Mouse (Mus musculus): Measurements from ENCODE around the gene Slc39a1. TPM values are rescaled to one million over a fixed set of nuclear protein-coding genes. Genes with fewer than 3 reads are reported as not detected.

Gene Slc39a1
- polyA plus RNA-seq, 1 experiment from 2014 or later: 46.6 TPM

DNA sequence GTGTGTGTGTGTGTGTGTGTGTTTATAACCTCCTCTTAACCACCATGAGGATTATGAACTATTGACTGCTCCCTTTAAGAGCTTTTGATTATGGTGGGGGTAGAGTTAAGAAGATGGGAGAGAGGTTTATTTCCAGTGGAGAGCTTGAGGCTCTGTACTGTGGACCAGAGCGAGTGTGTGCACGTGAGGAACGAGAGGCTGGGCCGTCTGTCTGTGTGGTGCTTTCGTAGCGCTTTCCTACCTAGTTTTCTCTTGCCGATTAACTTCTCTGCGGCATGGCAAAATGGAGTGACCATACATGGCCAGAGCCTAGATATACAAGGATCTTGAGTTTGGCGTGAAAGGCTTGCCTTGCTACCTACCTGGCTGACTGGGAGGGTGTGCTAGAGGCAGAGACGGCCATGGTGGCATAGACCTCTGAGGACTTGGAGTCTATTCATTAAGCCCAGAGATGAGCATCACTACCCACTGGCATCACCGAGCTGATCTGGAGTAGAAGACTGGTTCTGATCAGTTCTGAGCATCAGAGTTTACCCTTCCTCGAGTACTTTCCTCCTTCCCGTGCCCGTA is 7.9 kb downstream of the Slc39a1 start:
- no peaks in the 10 kb centered on the region for H3K27me3 ChIP-seq (ENCODE audit: control insufficient read depth, insufficient read depth, low read length)
- WGBS: 95% methylated on average over 14 of the region's 14 CpGs
- peaks cover 8% of the 10 kb centered on the region for H3K4me1 ChIP-seq (ENCODE audit: control insufficient read depth, insufficient read depth, low read length)
- H3K9me3 ChIP-seq (ENCODE audit: control insufficient read depth, low read length): no peaks in the 10 kb centered on the region
- H3K36me3 ChIP-seq (ENCODE audit: control insufficient read depth, insufficient read depth, low read length): peaks cover 48% of the 10 kb centered on the region
- ATAC-seq (ENCODE audit: low FRiP score, low TSS enrichment) (no peak), DNase-seq (no peak)
- H3K9ac ChIP-seq (replicated peaks; ENCODE audit: low read length): no peak overlapping the region
- H3K4me3 ChIP-seq (replicated peaks; ENCODE audit: low read depth, low read length): no peak overlapping the region; the same call in none of the 2 replicates
- H3K4me2 ChIP-seq (ENCODE audit: low read length): peak overlapping the region; percentile 64
- no peak overlapping the region for H3K27ac ChIP-seq (replicated peaks; ENCODE audit: low read depth, low read length)

- DNase-seq (no peak), ATAC-seq (ENCODE audit: low FRiP score, low TSS enrichment) (no peak)
- Histone ChIP-seq H3K9ac (replicated peaks; ENCODE audit: low read length) (no peak overlapping the region), H3K36me3 (ENCODE audit: control insufficient read depth, insufficient read depth, low read length) (peaks cover 52% of the 10 kb centered on the region), H3K9me3 (ENCODE audit: control insufficient read depth, low read length) (no peaks in the 10 kb centered on the region), H3K4me1 (ENCODE audit: control insufficient read depth, insufficient read depth, low read length) (peaks cover 8% of the 10 kb centered on the region), H3K4me2 (ENCODE audit: low read length) (no peak overlapping the region), H3K4me3 (replicated peaks; ENCODE audit: low read depth, low read length) (no peak overlapping the region), H3K27ac (replicated peaks; ENCODE audit: low read depth, low read length) (no peak overlapping the region), H3K27me3 (ENCODE audit: control insufficient read depth, insufficient read depth, low read length) (no peaks in the 10 kb centered on the region)
- WGBS: 93% methylated on average over 19 of the region's 19 CpGs
Measured at GRCm38 (mm10) chr3:90256731-90257530, 9.0 kb downstream of the Slc39a1 start.

DNA sequence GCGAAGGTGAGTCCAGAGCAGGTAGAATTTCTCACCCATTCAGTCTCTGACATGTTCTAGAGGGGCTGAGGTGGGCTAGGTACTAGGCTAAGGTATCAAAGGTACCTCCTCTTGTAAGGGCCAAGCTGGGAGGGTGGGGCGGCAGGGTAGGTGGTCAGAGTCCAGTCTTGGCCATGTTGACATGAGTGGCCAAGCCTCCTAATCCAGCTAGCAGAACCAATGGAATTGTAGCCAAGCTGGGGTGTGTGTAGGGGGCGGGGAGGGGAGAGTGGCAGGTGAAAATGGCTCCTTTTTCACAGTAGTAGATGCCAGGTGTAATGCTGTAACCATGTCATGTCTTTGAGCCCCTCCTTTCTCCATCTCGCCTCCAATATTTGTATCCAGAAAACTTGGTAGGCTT is 10.5 kb downstream of the Slc39a1 start:
- Histone ChIP-seq H3K36me3 (ENCODE audit: control insufficient read depth, insufficient read depth, low read length) (peaks cover 68% of the 10 kb centered on the region), H3K4me2 (ENCODE audit: low read length) (no peak overlapping the region), H3K4me3 (replicated peaks; ENCODE audit: low read depth, low read length) (no peak overlapping the region), H3K4me1 (ENCODE audit: control insufficient read depth, insufficient read depth, low read length) (peaks cover 8% of the 10 kb centered on the region), H3K27me3 (ENCODE audit: control insufficient read depth, insufficient read depth, low read length) (no peaks in the 10 kb centered on the region), H3K9me3 (ENCODE audit: control insufficient read depth, low read length) (no peaks in the 10 kb centered on the region), H3K9ac (replicated peaks; ENCODE audit: low read length) (no peak overlapping the region), H3K27ac (replicated peaks; ENCODE audit: low read depth, low read length) (no peak overlapping the region)
- 93% methylated on average over 4 of the region's 4 CpGs for WGBS
- DNase-seq (no peak), ATAC-seq (ENCODE audit: low FRiP score, low TSS enrichment) (no peak)

- ATAC-seq (ENCODE audit: low FRiP score, low TSS enrichment) (no peak), DNase-seq (no peak)
- no peak overlapping the region for H3K27ac ChIP-seq (replicated peaks; ENCODE audit: low read depth, low read length)
- no peak overlapping the region for H3K4me3 ChIP-seq (replicated peaks; ENCODE audit: low read depth, low read length)
- H3K27me3 ChIP-seq (ENCODE audit: control insufficient read depth, insufficient read depth, low read length): no peaks in the 10 kb centered on the region
- H3K9me3 ChIP-seq (ENCODE audit: control insufficient read depth, low read length): no peaks in the 10 kb centered on the region
- no peak overlapping the region for H3K9ac ChIP-seq (replicated peaks; ENCODE audit: low read length)
- no peak overlapping the region for H3K4me2 ChIP-seq (ENCODE audit: low read length)
- WGBS: 96% methylated on average over 5 of the region's 5 CpGs
- peaks cover 9% of the 10 kb centered on the region for H3K4me1 ChIP-seq (ENCODE audit: control insufficient read depth, insufficient read depth, low read length)
- H3K36me3 ChIP-seq (ENCODE audit: control insufficient read depth, insufficient read depth, low read length): peaks cover 58% of the 10 kb centered on the region
Measured at GRCm38 (mm10) chr3:90263121-90263771, 15.3 kb downstream of the Slc39a1 start.

DNA sequence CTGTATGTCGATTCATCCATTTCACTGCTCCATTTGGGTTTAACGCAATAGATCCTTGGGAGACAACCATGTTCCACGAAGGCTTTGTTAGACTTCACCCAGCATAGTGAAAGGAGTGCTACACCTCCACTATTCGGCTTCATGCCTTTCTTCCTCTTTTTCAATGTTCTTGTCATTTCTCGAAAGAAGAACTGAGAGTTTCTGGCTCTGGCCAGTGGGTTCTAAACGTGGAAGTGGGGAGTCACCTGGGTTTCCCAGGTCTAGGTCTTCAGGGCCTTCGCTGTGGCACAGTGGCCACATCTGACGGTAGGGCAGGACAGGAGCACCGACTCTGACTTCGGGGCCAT is 16.7 kb downstream of the Slc39a1 start:
- DNase-seq (no peak), ATAC-seq (ENCODE audit: low FRiP score, low TSS enrichment) (no peak)
- Histone ChIP-seq H3K27ac (replicated peaks; ENCODE audit: low read depth, low read length) (peak overlapping the region; percentile 94), H3K9me3 (ENCODE audit: control insufficient read depth, low read length) (no peaks in the 10 kb centered on the region), H3K4me3 (replicated peaks; ENCODE audit: low read depth, low read length) (peak overlapping the region; percentile 88), H3K36me3 (ENCODE audit: control insufficient read depth, insufficient read depth, low read length) (peaks cover 46% of the 10 kb centered on the region), H3K4me2 (ENCODE audit: low read length) (peak overlapping the region; percentile 93), H3K27me3 (ENCODE audit: control insufficient read depth, insufficient read depth, low read length) (no peaks in the 10 kb centered on the region), H3K4me1 (ENCODE audit: control insufficient read depth, insufficient read depth, low read length) (peaks cover 9% of the 10 kb centered on the region), H3K9ac (replicated peaks; ENCODE audit: low read length) (peak overlapping the region; percentile 96)
- WGBS: 36% methylated on average over 10 of the region's 10 CpGs

DNA sequence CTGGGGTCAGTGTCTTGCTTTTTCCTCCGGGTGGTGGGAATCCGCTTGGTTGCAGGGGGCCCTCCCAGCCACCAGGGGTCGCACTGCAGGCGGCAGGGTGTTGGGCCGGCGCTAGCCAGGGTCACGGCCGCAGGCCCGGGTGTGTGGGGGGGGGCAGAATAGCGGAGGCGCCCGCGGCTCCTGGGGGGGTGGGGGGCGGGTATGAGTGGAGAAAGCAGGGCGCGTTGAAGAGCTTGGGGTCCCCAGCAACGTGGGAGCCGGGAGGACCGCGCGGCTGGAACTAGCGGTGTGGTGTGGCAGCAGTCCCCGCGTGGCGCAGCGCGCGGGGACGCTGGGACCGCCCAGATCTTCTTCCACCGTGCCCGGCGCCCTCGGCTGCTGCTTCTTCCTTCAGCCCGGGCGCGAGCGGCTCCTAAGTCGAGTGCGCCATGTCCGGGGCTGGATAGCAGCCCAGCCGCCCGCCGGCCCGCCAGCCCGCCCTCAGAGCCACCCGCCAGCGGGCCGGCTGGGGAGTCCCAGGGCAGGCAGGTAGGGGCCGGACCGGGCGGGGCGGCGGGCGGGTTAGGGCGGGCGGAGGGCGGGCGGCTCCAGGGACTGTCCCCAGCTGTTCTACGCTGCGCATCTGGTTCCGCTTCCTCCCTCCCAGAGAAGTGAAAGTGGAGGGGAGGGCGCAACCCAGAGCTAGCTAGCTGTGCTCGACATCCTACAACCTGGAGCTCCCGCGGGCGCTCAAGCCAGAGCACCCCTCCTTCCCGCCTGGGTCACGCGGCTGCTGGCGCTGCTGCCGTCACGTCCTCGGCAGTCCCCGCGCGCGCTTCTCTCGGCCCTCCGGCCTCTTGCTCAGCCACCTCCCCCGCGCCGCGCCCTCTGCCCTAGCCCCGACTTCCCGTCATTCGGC is 17.3 kb downstream of the Slc39a1 start, which contains the start of gene Dennd4b:
TSS of gene Dennd4b (plus strand) at position 152 of the 898 bp plus-strand sequence.
- peaks cover 9% of the 10 kb centered on the region for H3K4me1 ChIP-seq (ENCODE audit: control insufficient read depth, insufficient read depth, low read length)
- WGBS: under 1% methylated on average over 87 of the region's 87 CpGs
- H3K4me3 ChIP-seq (replicated peaks; ENCODE audit: low read depth, low read length): peak within 1 kb of the TSS; percentile 88
- H3K4me2 ChIP-seq (ENCODE audit: low read length): peak within 1 kb of the TSS; percentile 93
- DNase-seq (peak; percentile 89), ATAC-seq (ENCODE audit: low FRiP score, low TSS enrichment) (peak; percentile 85)
- no peaks in the 10 kb centered on the region for H3K27me3 ChIP-seq (ENCODE audit: control insufficient read depth, insufficient read depth, low read length)
- peaks cover 39% of the 10 kb centered on the region for H3K36me3 ChIP-seq (ENCODE audit: control insufficient read depth, insufficient read depth, low read length)
- H3K9ac ChIP-seq (replicated peaks; ENCODE audit: low read length): peak within 1 kb of the TSS; percentile 96
- no peaks in the 10 kb centered on the region for H3K9me3 ChIP-seq (ENCODE audit: control insufficient read depth, low read length)
- H3K27ac ChIP-seq (replicated peaks; ENCODE audit: low read depth, low read length): peak within 1 kb of the TSS; percentile 94

DNA sequence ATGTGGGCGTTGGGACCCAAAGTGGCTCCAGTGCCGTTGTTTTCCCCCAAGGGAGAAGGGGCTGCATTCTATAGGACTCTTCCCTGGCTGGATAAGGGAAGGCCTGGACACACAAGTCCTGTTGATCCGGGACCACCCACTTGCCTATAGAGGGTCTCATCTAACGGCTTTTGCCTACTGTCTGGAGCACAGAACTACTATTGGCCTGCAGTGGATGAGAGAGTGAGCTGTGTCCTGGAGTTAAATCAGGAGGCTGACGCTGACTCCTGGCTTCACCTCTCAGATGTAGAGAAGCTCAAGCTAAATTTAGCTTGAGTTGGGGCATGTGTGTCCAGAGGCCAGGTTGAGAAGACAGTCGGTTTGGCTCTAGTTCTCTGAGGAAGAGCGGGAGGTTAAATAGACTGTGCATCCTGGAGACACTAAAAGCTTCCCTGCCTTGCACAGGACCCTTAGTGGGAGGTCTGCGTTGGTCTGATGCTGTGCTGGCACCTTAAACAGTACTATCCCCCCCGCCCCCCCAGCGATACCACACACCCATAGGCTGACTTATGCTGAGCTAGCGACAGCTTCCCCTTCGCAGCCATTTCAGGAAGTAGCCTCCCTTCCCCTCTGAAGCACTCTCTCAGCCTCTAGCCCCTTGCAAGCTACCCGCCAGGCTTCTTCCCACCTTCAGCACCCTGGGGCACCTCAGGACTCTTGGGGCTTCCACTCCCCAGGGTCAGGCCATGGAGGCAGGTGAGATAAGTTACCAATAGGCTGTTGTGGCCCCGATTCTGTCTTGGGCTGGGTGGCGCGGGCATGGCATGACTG is 18.2 kb downstream of the Slc39a1 start:
- peak; percentile 48; the same call in 1 of the 2 replicates for ATAC-seq (ENCODE audit: low FRiP score, low TSS enrichment)
- Histone ChIP-seq H3K27me3 (ENCODE audit: control insufficient read depth, insufficient read depth, low read length) (no peaks in the 10 kb centered on the region), H3K4me2 (ENCODE audit: low read length) (peak overlapping the region; percentile 93), H3K36me3 (ENCODE audit: control insufficient read depth, insufficient read depth, low read length) (peaks cover 39% of the 10 kb centered on the region), H3K9ac (replicated peaks; ENCODE audit: low read length) (peak overlapping the region; percentile 96), H3K4me1 (ENCODE audit: control insufficient read depth, insufficient read depth, low read length) (peaks cover 9% of the 10 kb centered on the region), H3K27ac (replicated peaks; ENCODE audit: low read depth, low read length) (peak overlapping the region; percentile 94), H3K9me3 (ENCODE audit: control insufficient read depth, low read length) (no peaks in the 10 kb centered on the region), H3K4me3 (replicated peaks; ENCODE audit: low read depth, low read length) (peak overlapping the region; percentile 88)
- no peak for DNase-seq
- WGBS: 22% methylated on average over 16 of the region's 16 CpGs

Measured in midbrain, embryonic 14.5 days (tissue).